Mouse (Mus musculus): ENCODE data around the gene Dnajb6.
"Not testable (repeated sequence)": the region's sequence is repeated elsewhere in the genome, so short reads cannot be mapped to it uniquely, and the experiment has no call there.

Gene Dnajb6

GRCm38 (mm10) chr5:29735557-29736061, at the start of gene Dnajb6, which contains the start of gene Gm5129:
Gene Dnajb6, plus strand, starts transcription at chr5:29735688.
Gene Gm5129, minus strand, starts transcription at chr5:29735936.
- DNase-seq (ENCODE audit: low spot score in 2 of 2): peak; percentile 91 to 96

GRCm38 (mm10) chr5:29687671-29688070, 47.8 kb upstream of the Dnajb6 start:
- no peak for DNase-seq (ENCODE audit: low spot score in 2 of 2)

- no peak for DNase-seq (ENCODE audit: low spot score in 2 of 2)
Observed at GRCm38 (mm10) chr5:29688352-29688751, 47.1 kb upstream of the Dnajb6 start.

GRCm38 (mm10) chr5:29698493-29698892, 37.0 kb upstream of the Dnajb6 start:
- no peak for DNase-seq (ENCODE audit: low spot score in 2 of 2)

GRCm38 (mm10) chr5:29699520-29700202, 35.8 kb upstream of the Dnajb6 start:
- DNase-seq (ENCODE audit: low spot score in 2 of 2): no peak

GRCm38 (mm10) chr5:29707241-29707640, 28.2 kb upstream of the Dnajb6 start:
- no peak for DNase-seq (ENCODE audit: low spot score in 2 of 2)

- DNase-seq (ENCODE audit: low spot score in 2 of 2): peak; percentile 11 to 15
Observed at GRCm38 (mm10) chr5:29708258-29708657, 27.2 kb upstream of the Dnajb6 start.

- DNase-seq (ENCODE audit: low spot score in 2 of 2): no peak
Observed at GRCm38 (mm10) chr5:29711631-29712030, 23.9 kb upstream of the Dnajb6 start.

GRCm38 (mm10) chr5:29712906-29713305, 22.6 kb upstream of the Dnajb6 start:
- no peak for DNase-seq (ENCODE audit: low spot score in 2 of 2)

GRCm38 (mm10) chr5:29721159-29721558, 14.3 kb upstream of the Dnajb6 start:
- no peak for DNase-seq (ENCODE audit: low spot score in 2 of 2)

- no peak for DNase-seq (ENCODE audit: low spot score in 2 of 2)
Observed at GRCm38 (mm10) chr5:29725369-29725768, 10.1 kb upstream of the Dnajb6 start.

GRCm38 (mm10) chr5:29726070-29726469, 9.4 kb upstream of the Dnajb6 start:
- not testable (repeated sequence) for DNase-seq (ENCODE audit: low spot score in 2 of 2)

- no peak for DNase-seq (ENCODE audit: low spot score in 2 of 2)
Observed at GRCm38 (mm10) chr5:29734831-29735510, 517 bp upstream of the Dnajb6 start.

GRCm38 (mm10) chr5:29736073-29736900, 799 bp downstream of the Dnajb6 start:
- DNase-seq (ENCODE audit: low spot score in 2 of 2): peak in 1 of 2 experiments; percentile 61

GRCm38 (mm10) chr5:29736942-29737341, 1.5 kb downstream of the Dnajb6 start:
- no peak for DNase-seq (ENCODE audit: low spot score in 2 of 2)

- DNase-seq (ENCODE audit: low spot score in 2 of 2): no peak
Observed at GRCm38 (mm10) chr5:29737471-29737870, 2.0 kb downstream of the Dnajb6 start.

- no peak for DNase-seq (ENCODE audit: low spot score in 2 of 2)
Observed at GRCm38 (mm10) chr5:29738076-29738475, 2.6 kb downstream of the Dnajb6 start.

- DNase-seq (ENCODE audit: low spot score in 2 of 2): no peak
Observed at GRCm38 (mm10) chr5:29740651-29741050, 5.2 kb downstream of the Dnajb6 start.

GRCm38 (mm10) chr5:29741093-29741492, 5.6 kb downstream of the Dnajb6 start:
- DNase-seq (ENCODE audit: low spot score in 2 of 2): peak in 1 of 2 experiments; percentile 42

- no peak for DNase-seq (ENCODE audit: low spot score in 2 of 2)
Observed at GRCm38 (mm10) chr5:29747661-29748060, 12.2 kb downstream of the Dnajb6 start.

- no peak for DNase-seq (ENCODE audit: low spot score in 2 of 2)
Observed at GRCm38 (mm10) chr5:29751306-29751705, 15.8 kb downstream of the Dnajb6 start.

GRCm38 (mm10) chr5:29752894-29753293, 17.4 kb downstream of the Dnajb6 start:
- DNase-seq (ENCODE audit: low spot score in 2 of 2): no peak

All from heart, adult 9 months (tissue).